Mouse (Mus musculus) cerebellum, adult 2 months (tissue): Measurements from ENCODE around the gene Grm8. TPM values are rescaled to one million over a fixed set of nuclear protein-coding genes. Genes with fewer than 3 reads are reported as not detected.

Experiments used
- DNase-seq, 2 experiments: peaks; one replicate each; pipeline ENCODE4 v3.0.0; 2021
- H3K27ac ChIP-seq: fragments of 200-500 bp; 2 replicates; pipeline ENCODE4 v1.5.1; 2012; ENCODE audit warnings: low read length, control low read depth, inconsistent platforms; ENCODE audit not compliant: insufficient read depth
- H3K27me3 ChIP-seq: fragments of 200-500 bp; 2 replicates; pipeline ENCODE4 v1.6.1; 2012; ENCODE audit warnings: inconsistent platforms, mild to moderate bottlenecking, low read length, moderate library complexity; ENCODE audit not compliant: control insufficient read depth, insufficient read depth
- H3K4me1 ChIP-seq: fragments of 200-500 bp; 2 replicates; pipeline ENCODE4 v1.6.1; 2011; ENCODE audit warnings: low read length; ENCODE audit not compliant: control insufficient read depth, insufficient read depth
- H3K4me3 ChIP-seq: fragments of 200-500 bp; replicated peaks from 2 replicates; pipeline ENCODE3; 2011; ENCODE audit warnings: mild to moderate bottlenecking, low read depth, low read length, control low read depth; ENCODE audit not compliant: insufficient read depth
- CTCF ChIP-seq: fragments of 200-500 bp; IDR thresholded peaks from 2 replicates; pipeline ENCODE4 v1.5.1; 2011; ENCODE audit warnings: low read depth, mild to moderate bottlenecking, control low read depth, low read length, moderate library complexity, borderline replicate concordance; ENCODE audit not compliant: insufficient read depth
- POLR2A ChIP-seq: fragments of 200-500 bp; IDR thresholded peaks from 2 replicates; pipeline ENCODE4 v1.6.1; 2011; ENCODE audit warnings: low read length, control low read depth, borderline replicate concordance; ENCODE audit not compliant: insufficient read depth
- WGBS: fragments of 180-500 bp; shearing (Covaris S2); methylation state at CpG from one replicate; pipeline ENCODE4 v1.1.7; 2018; 5-methylcytosine and 5-hydroxymethylcytosine counted together
- polyA plus RNA-seq: library from polyadenylated mRNA; depleted of rRNA; stranded (reverse); fragments of >200 nt; gene quantifications from 2 replicates; pipeline ENCODE4 v1.2.3, GENCODE M21; 2012; rRNA removed

Grm8 gene
- 6.6 and 7.3 TPM in 2 replicates for polyA plus RNA-seq

GRCm38 (mm10) chr6:28135001-28135401 is at the start of gene Grm8:
TSS of gene Grm8 (minus strand) at chr6:28135178.
- 0 out of 2 replicates have a peak, but pooled peaks cover 2% of the 10 kb centered on the region for H3K27me3 ChIP-seq
- WGBS: under 1% methylated on average over 42 of the region's 42 CpGs
- peak; percentile 10 to 26 for DNase-seq
- H3K27ac ChIP-seq: no peak within 1 kb of the TSS
- H3K4me3 ChIP-seq: peak within 1 kb of the TSS; percentile 56
- no peak for TF ChIP-seq POLR2A
- TF ChIP-seq CTCF: no peak
- no peaks in the 10 kb centered on the region for H3K4me1 ChIP-seq

GRCm38 (mm10) chr6:28169851-28170539 is 35.0 kb upstream of the Grm8 start:
- 72% methylated on average over 19 of the region's 19 CpGs for WGBS
- Histone ChIP-seq H3K4me3 (no peak overlapping the region), H3K27ac (no peak overlapping the region), H3K27me3 (no peaks in the 10 kb centered on the region), H3K4me1 (no peaks in the 10 kb centered on the region)
- DNase-seq: no peak
- no peak for TF ChIP-seq POLR2A
- TF ChIP-seq CTCF: no peak

GRCm38 (mm10) chr6:28160399-28160798 is 25.4 kb upstream of the Grm8 start:
- H3K27me3 ChIP-seq: no peaks in the 10 kb centered on the region
- no peak for DNase-seq
- TF ChIP-seq POLR2A (no peak), CTCF (no peak)
- 77% methylated on average over 5 of the region's 5 CpGs for WGBS
- no peak overlapping the region for H3K27ac ChIP-seq
- no peaks in the 10 kb centered on the region for H3K4me1 ChIP-seq
- no peak overlapping the region for H3K4me3 ChIP-seq

GRCm38 (mm10) chr6:28146445-28146844 is 11.5 kb upstream of the Grm8 start:
- 86% methylated on average over 6 of the region's 6 CpGs for WGBS
- Histone ChIP-seq H3K27me3 (no peaks in the 10 kb centered on the region; the same call in 1 of the 2 replicates), H3K4me3 (no peak overlapping the region), H3K27ac (no peak overlapping the region), H3K4me1 (no peaks in the 10 kb centered on the region)
- no peak for DNase-seq
- no peak for TF ChIP-seq POLR2A
- no peak for TF ChIP-seq CTCF

GRCm38 (mm10) chr6:28142332-28142731 is 7.4 kb upstream of the Grm8 start:
- no peak for DNase-seq
- no peak for TF ChIP-seq CTCF
- no peak for TF ChIP-seq POLR2A
- Histone ChIP-seq H3K27ac (no peak overlapping the region), H3K4me3 (no peak overlapping the region), H3K4me1 (no peaks in the 10 kb centered on the region), H3K27me3 (no peaks in the 10 kb centered on the region; the same call in 1 of the 2 replicates)
- WGBS: 8% methylated on average over 2 of the region's 2 CpGs

GRCm38 (mm10) chr6:28135411-28136233 is 644 bp upstream of the Grm8 start:
- peak overlapping the region; percentile 56 for H3K4me3 ChIP-seq
- TF ChIP-seq POLR2A (no peak), CTCF (peak; percentile 83)
- H3K27ac ChIP-seq: no peak overlapping the region
- H3K27me3 ChIP-seq: 0 out of 2 replicates have a peak, but pooled peaks cover 2% of the 10 kb centered on the region
- WGBS: under 1% methylated on average over 37 of the region's 37 CpGs
- H3K4me1 ChIP-seq: no peaks in the 10 kb centered on the region
- DNase-seq: peak; percentile 77 to 82

GRCm38 (mm10) chr6:28134251-28134801 is 652 bp downstream of the Grm8 start:
- DNase-seq: peak in 1 of 2 experiments; percentile 17
- WGBS: under 1% methylated on average over 20 of the region's 20 CpGs
- peak overlapping the region; percentile 28 for H3K4me3 ChIP-seq

More at GRCm38 (mm10) chr6:28134251-28134801, 652 bp downstream of the Grm8 start:
- no peak for TF ChIP-seq POLR2A
- TF ChIP-seq CTCF: no peak
- Histone ChIP-seq H3K27ac (no peak overlapping the region), H3K4me1 (no peaks in the 10 kb centered on the region), H3K27me3 (0 out of 2 replicates have a peak, but pooled peaks cover 2% of the 10 kb centered on the region)
